Mouse (Mus musculus): ENCODE measurements around the gene Peak1. TPM values are rescaled to one million over a fixed set of nuclear protein-coding genes. Genes with fewer than 3 reads are reported as not detected.
A peak's percentile ranks its signal among the peaks of the same experiment; 100 is the strongest.
"Not testable (repeated sequence)": the region's sequence is repeated elsewhere in the genome, so short reads cannot be mapped to it uniquely, and the experiment has no call there.

The Peak1 gene
- polyA plus RNA-seq, 1 experiment from 2014 or later: 27.3 TPM

DNA sequence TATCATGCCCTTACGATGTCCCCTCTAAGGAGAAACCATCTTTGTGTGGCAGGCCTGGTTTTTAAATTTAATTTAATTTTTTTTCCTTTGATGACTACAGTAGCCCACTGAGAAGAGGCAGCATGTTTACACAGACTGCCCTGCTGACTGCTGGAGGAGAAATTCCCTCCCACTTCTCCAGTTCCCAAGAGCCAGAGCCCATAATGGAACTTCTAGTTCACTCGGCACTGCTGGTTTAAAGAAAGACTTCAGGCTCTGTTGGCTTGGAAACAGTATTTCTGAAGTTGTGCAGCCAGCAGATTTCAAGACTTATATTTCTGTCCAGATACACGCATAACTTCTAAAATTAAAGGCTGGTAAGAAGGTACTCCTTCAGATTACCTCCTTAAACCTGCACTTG is 175.2 kb downstream of the Peak1 start:
- WGBS: 38% methylated on average over 3 of the region's 3 CpGs
- H3K4me1 ChIP-seq (ENCODE audit: control insufficient read depth, insufficient read depth, low read length): peaks cover 22% of the 10 kb centered on the region
- H3K9ac ChIP-seq (replicated peaks; ENCODE audit: low read depth, low read length): no peak overlapping the region
- no peaks in the 10 kb centered on the region for H3K9me3 ChIP-seq (ENCODE audit: control insufficient read depth, low read depth, low read length)
- H3K27me3 ChIP-seq (ENCODE audit: control insufficient read depth, insufficient read depth, low read length): no peaks in the 10 kb centered on the region
- peaks cover 8% of the 10 kb centered on the region; the same call in 1 of the 2 replicates for H3K36me3 ChIP-seq (ENCODE audit: control insufficient read depth, insufficient read depth, low read length)
- H3K4me2 ChIP-seq (replicated peaks; ENCODE audit: low read depth, low read length): no peak overlapping the region
- H3K27ac ChIP-seq (ENCODE audit: low read length): peak overlapping the region; percentile 44; the same call in 1 of the 2 replicates
- ATAC-seq (ENCODE audit: insufficient number of reproducible peaks, insufficient read depth, low FRiP score, low read depth): no peak
- no peak overlapping the region for H3K4me3 ChIP-seq (ENCODE audit: low read depth, low read length)

DNA sequence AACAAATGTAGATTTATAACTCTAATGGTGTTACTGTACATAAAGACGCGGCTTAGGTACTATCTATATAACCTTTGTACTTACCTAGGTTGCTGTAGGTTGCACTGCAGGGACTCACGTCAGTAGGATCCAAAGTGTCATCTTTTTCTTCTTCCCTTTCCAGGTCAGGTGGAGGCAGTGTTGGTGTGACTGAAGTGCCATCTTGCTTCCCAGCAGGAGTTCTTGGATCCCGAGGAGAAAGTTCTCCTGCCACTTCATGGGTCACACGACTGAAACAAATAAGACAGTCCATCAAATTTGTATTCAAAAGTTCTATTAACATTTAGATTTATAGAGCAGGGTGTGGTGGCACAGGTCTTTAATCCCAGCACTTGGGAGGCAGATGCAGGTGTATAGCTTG is 176.8 kb downstream of the Peak1 start:
- no peaks in the 10 kb centered on the region for H3K9me3 ChIP-seq (ENCODE audit: control insufficient read depth, low read depth, low read length)
- 91% methylated on average over 5 of the region's 5 CpGs for WGBS
- H3K4me2 ChIP-seq (replicated peaks; ENCODE audit: low read depth, low read length): no peak overlapping the region
- H3K4me3 ChIP-seq (ENCODE audit: low read depth, low read length): no peak overlapping the region
- H3K4me1 ChIP-seq (ENCODE audit: control insufficient read depth, insufficient read depth, low read length): peaks cover 29% of the 10 kb centered on the region
- no peaks in the 10 kb centered on the region for H3K27me3 ChIP-seq (ENCODE audit: control insufficient read depth, insufficient read depth, low read length)
- H3K36me3 ChIP-seq (ENCODE audit: control insufficient read depth, insufficient read depth, low read length): peaks cover 8% of the 10 kb centered on the region; the same call in 1 of the 2 replicates
- no peak overlapping the region for H3K27ac ChIP-seq (ENCODE audit: low read length)
- H3K9ac ChIP-seq (replicated peaks; ENCODE audit: low read depth, low read length): no peak overlapping the region
- no peak for ATAC-seq (ENCODE audit: insufficient number of reproducible peaks, insufficient read depth, low FRiP score, low read depth)

DNA sequence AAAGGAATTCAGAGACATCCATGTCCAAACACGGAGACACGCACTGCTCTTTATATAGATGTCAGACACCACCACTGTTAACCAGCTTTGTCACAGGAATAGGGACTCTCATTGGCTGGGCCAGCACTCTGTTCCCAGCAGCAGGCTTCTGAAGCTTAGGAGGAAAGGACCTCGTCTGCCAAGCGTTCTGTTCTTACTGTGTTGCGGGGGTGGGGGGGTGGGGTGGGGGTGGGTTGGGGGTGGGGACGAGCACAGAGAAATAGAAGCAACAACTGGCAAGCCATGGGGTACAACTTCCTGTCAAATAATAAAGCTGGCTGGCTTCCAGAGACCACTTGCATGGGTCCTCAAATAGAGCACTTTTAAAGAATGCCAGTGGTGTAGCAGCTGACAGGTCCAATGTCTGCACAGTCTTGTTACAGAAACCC is 182.0 kb downstream of the Peak1 start:
- WGBS: 47% methylated on average over 6 of the region's 6 CpGs

DNA sequence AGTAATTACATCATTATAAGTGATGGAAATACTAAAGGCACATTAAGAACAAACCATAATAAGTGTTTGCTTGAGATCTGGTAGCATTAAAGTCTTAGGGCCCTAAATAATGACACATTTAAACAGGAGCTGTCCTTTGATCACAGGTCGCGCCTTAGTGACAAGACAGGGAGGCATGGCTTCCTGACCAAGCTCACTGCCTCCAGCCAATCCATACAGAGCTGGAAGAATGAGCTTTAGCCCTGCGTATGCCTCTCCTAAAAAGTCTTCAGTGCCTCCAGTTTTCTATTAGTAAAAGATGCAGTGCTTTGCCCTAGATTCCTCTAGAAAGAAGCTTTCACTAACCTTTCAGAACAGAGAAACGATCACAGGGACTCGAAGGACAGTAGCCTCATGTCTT is 182.6 kb downstream of the Peak1 start:
- Histone ChIP-seq H3K9ac (replicated peaks; ENCODE audit: low read depth, low read length) (no peak overlapping the region), H3K27me3 (ENCODE audit: control insufficient read depth, insufficient read depth, low read length) (no peaks in the 10 kb centered on the region), H3K36me3 (ENCODE audit: control insufficient read depth, insufficient read depth, low read length) (peaks cover 5% of the 10 kb centered on the region; the same call in 1 of the 2 replicates), H3K4me1 (ENCODE audit: control insufficient read depth, insufficient read depth, low read length) (peaks cover 11% of the 10 kb centered on the region; the same call in 1 of the 2 replicates), H3K27ac (ENCODE audit: low read length) (no peak overlapping the region), H3K4me3 (ENCODE audit: low read depth, low read length) (no peak overlapping the region), H3K4me2 (replicated peaks; ENCODE audit: low read depth, low read length) (no peak overlapping the region), H3K9me3 (ENCODE audit: control insufficient read depth, low read depth, low read length) (no peaks in the 10 kb centered on the region)
- 72% methylated on average over 5 of the region's 5 CpGs for WGBS
- ATAC-seq (ENCODE audit: insufficient number of reproducible peaks, insufficient read depth, low FRiP score, low read depth): no peak

More for the DNA sequence above, 182.0 kb downstream of the Peak1 start:
- peaks cover 11% of the 10 kb centered on the region; the same call in 1 of the 2 replicates for H3K4me1 ChIP-seq (ENCODE audit: control insufficient read depth, insufficient read depth, low read length)
- no peak overlapping the region for H3K4me3 ChIP-seq (ENCODE audit: low read depth, low read length)
- no peak for ATAC-seq (ENCODE audit: insufficient number of reproducible peaks, insufficient read depth, low FRiP score, low read depth)
- no peak overlapping the region for H3K27ac ChIP-seq (ENCODE audit: low read length)
- H3K36me3 ChIP-seq (ENCODE audit: control insufficient read depth, insufficient read depth, low read length): peaks cover 8% of the 10 kb centered on the region; the same call in 1 of the 2 replicates
- H3K4me2 ChIP-seq (replicated peaks; ENCODE audit: low read depth, low read length): no peak overlapping the region
- H3K9ac ChIP-seq (replicated peaks; ENCODE audit: low read depth, low read length): no peak overlapping the region
- no peaks in the 10 kb centered on the region for H3K9me3 ChIP-seq (ENCODE audit: control insufficient read depth, low read depth, low read length)
- H3K27me3 ChIP-seq (ENCODE audit: control insufficient read depth, insufficient read depth, low read length): no peaks in the 10 kb centered on the region

DNA sequence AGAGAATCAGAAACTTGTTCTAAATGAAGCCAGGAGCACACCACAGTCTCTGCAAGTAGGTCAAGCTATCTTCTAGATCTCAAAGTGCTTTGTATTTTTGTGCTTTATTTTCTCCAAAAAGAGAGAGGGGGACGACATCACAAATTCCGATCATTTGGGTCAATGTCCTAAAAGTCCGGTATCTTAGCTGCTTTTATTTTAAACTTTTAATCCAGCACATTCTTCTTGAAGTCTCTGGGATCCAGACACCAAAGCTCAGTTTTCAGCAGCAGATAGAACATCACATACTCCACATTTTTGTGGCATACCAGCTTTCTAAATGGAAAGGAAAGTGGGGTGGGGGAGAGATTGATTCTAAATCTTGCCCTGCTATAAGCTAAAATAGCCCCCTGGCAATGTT is 183.3 kb downstream of the Peak1 start:
- Histone ChIP-seq H3K27ac (ENCODE audit: low read length) (no peak overlapping the region), H3K4me2 (replicated peaks; ENCODE audit: low read depth, low read length) (no peak overlapping the region), H3K27me3 (ENCODE audit: control insufficient read depth, insufficient read depth, low read length) (no peaks in the 10 kb centered on the region), H3K4me3 (ENCODE audit: low read depth, low read length) (no peak overlapping the region), H3K9ac (replicated peaks; ENCODE audit: low read depth, low read length) (no peak overlapping the region), H3K9me3 (ENCODE audit: control insufficient read depth, low read depth, low read length) (no peaks in the 10 kb centered on the region), H3K36me3 (ENCODE audit: control insufficient read depth, insufficient read depth, low read length) (no peaks in the 10 kb centered on the region), H3K4me1 (ENCODE audit: control insufficient read depth, insufficient read depth, low read length) (peaks cover 11% of the 10 kb centered on the region; the same call in 1 of the 2 replicates)
- WGBS: 56% methylated on average over 3 of the region's 3 CpGs
- ATAC-seq (ENCODE audit: insufficient number of reproducible peaks, insufficient read depth, low FRiP score, low read depth): no peak

DNA sequence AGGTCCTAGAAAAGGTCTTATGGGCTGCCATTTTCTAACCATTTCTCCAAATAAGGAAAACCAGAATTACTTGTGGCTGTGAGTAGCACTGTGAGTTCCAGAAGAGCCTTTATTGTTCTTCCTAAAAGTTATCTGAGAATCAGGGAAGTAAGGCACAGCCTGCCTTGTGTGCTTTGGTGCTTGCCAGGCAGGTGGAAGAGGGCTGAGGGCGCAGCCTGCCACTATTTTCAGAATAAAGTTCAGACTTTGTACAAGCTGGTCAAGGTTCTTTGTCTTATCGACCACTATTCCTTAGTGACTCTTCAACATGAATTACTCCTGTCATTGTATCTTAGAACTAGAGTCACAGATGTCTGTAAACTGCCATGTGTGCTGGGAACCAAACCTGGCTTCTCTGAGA is 184.6 kb downstream of the Peak1 start:
- H3K27ac ChIP-seq (ENCODE audit: low read length): no peak overlapping the region; the same call in 1 of the 2 replicates
- WGBS: 82% methylated on average over 2 of the region's 2 CpGs
- no peak overlapping the region for H3K9ac ChIP-seq (replicated peaks; ENCODE audit: low read depth, low read length)
- H3K4me3 ChIP-seq (ENCODE audit: low read depth, low read length): no peak overlapping the region
- H3K4me2 ChIP-seq (replicated peaks; ENCODE audit: low read depth, low read length): no peak overlapping the region
- H3K9me3 ChIP-seq (ENCODE audit: control insufficient read depth, low read depth, low read length): no peaks in the 10 kb centered on the region
- no peaks in the 10 kb centered on the region for H3K27me3 ChIP-seq (ENCODE audit: control insufficient read depth, insufficient read depth, low read length)
- no peak for ATAC-seq (ENCODE audit: insufficient number of reproducible peaks, insufficient read depth, low FRiP score, low read depth)
- H3K36me3 ChIP-seq (ENCODE audit: control insufficient read depth, insufficient read depth, low read length): no peaks in the 10 kb centered on the region
- H3K4me1 ChIP-seq (ENCODE audit: control insufficient read depth, insufficient read depth, low read length): peaks cover 11% of the 10 kb centered on the region; the same call in 1 of the 2 replicates

DNA sequence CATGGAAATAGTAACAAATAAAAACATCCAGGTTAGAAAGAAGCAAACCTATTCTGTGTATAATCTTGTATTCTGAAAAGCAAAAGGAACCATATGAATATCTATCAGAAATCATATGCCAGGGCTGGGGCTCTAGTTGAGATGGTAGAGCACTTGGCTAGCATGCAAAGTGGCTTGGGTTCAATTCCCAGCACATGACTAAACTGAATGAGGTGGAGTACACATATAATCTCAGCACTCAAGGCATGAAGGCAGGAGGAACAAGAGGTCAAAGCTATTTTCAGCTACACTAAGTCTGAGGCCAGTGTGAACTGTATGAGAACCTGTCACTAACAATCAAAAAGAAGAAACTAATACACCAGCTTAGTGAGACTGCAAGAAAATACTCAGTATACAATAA is 187.0 kb downstream of the Peak1 start:
- H3K27me3 ChIP-seq (ENCODE audit: control insufficient read depth, insufficient read depth, low read length): no peaks in the 10 kb centered on the region
- H3K4me3 ChIP-seq (ENCODE audit: low read depth, low read length): no peak overlapping the region
- H3K27ac ChIP-seq (ENCODE audit: low read length): no peak overlapping the region
- H3K9me3 ChIP-seq (ENCODE audit: control insufficient read depth, low read depth, low read length): no peaks in the 10 kb centered on the region
- peaks cover 5% of the 10 kb centered on the region; the same call in 1 of the 2 replicates for H3K4me1 ChIP-seq (ENCODE audit: control insufficient read depth, insufficient read depth, low read length)
- peaks cover 5% of the 10 kb centered on the region; the same call in 1 of the 2 replicates for H3K36me3 ChIP-seq (ENCODE audit: control insufficient read depth, insufficient read depth, low read length)
- no peak overlapping the region for H3K4me2 ChIP-seq (replicated peaks; ENCODE audit: low read depth, low read length)
- no peak overlapping the region for H3K9ac ChIP-seq (replicated peaks; ENCODE audit: low read depth, low read length)
- no peak for ATAC-seq (ENCODE audit: insufficient number of reproducible peaks, insufficient read depth, low FRiP score, low read depth)

DNA sequence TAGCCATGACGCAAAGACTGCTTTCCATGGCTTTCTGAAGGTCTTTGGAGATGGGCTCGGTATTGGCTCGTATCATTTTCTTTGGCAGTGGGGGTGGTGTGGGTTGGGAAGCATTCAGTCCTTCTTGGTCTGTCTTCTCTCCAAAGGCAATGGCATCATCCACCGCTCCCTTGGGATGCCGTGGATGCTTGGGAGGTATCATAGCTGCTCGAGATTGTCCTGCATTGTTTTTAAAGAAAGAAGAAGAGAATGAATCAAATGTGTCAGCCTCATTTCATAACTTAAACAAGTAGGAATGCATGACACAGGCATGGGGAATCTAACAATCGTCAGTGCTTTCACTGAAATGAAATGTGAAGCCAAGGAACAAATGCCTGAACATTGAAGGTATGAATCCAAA is 190.2 kb downstream of the Peak1 start:
- peaks cover 5% of the 10 kb centered on the region; the same call in 1 of the 2 replicates for H3K36me3 ChIP-seq (ENCODE audit: control insufficient read depth, insufficient read depth, low read length)
- no peaks in the 10 kb centered on the region for H3K9me3 ChIP-seq (ENCODE audit: control insufficient read depth, low read depth, low read length)
- no peaks in the 10 kb centered on the region for H3K4me1 ChIP-seq (ENCODE audit: control insufficient read depth, insufficient read depth, low read length)
- H3K27ac ChIP-seq (ENCODE audit: low read length): no peak overlapping the region
- no peak overlapping the region for H3K9ac ChIP-seq (replicated peaks; ENCODE audit: low read depth, low read length)
- H3K27me3 ChIP-seq (ENCODE audit: control insufficient read depth, insufficient read depth, low read length): no peaks in the 10 kb centered on the region
- ATAC-seq (ENCODE audit: insufficient number of reproducible peaks, insufficient read depth, low FRiP score, low read depth): no peak
- WGBS: 87% methylated on average over 7 of the region's 7 CpGs
- no peak overlapping the region for H3K4me2 ChIP-seq (replicated peaks; ENCODE audit: low read depth, low read length)
- H3K4me3 ChIP-seq (ENCODE audit: low read depth, low read length): no peak overlapping the region

DNA sequence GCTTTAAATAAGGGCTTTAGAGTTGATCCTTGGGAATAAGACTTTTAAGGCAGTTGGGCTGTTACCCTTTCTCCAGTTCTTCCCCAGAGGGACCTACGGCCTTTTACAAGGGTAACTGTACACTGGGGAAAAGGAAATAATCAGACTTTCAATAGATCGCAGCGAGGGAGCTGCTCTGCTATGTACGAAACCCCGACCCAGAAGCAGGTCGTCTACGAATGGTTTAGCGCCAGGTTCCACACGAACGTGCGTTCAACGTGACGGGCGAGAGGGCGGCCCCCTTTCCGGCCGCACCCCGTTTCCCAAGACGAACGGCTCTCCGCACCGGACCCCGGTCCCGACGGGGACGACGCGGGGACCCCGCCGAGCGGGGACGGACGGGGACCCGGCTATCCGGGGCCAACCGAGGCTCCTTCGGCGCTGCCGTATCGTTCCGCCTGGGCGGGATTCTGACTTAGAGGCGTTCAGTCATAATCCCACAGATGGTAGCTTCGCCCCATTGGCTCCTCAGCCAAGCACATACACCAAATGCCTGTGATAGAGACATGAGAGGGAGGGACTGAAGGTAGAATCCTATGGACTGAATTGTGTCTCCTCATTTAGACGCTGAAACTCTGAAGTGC is 194.3 kb downstream of the Peak1 start:
- not testable (repeated sequence) for H3K4me3 ChIP-seq (ENCODE audit: low read depth, low read length)
- peak overlapping the region; percentile 23; the same call in 1 of the 2 replicates for H3K4me2 ChIP-seq (replicated peaks; ENCODE audit: low read depth, low read length)

More for the DNA sequence above, 194.3 kb downstream of the Peak1 start:
- H3K9me3 ChIP-seq (ENCODE audit: control insufficient read depth, low read depth, low read length); H3K27ac ChIP-seq (ENCODE audit: low read length); H3K27me3 ChIP-seq (ENCODE audit: control insufficient read depth, insufficient read depth, low read length); H3K36me3 ChIP-seq (ENCODE audit: control insufficient read depth, insufficient read depth, low read length); H3K9ac ChIP-seq (replicated peaks; ENCODE audit: low read depth, low read length); H3K4me1 ChIP-seq (ENCODE audit: control insufficient read depth, insufficient read depth, low read length): not testable (repeated sequence)
- peak; percentile 100 for ATAC-seq (ENCODE audit: insufficient number of reproducible peaks, insufficient read depth, low FRiP score, low read depth)
- WGBS: 29% methylated on average over 36 of the region's 45 CpGs
